Mouse (Mus musculus): ENCODE results near the gene Pfdn6.

GRCm38 (mm10) chr17:33908331-33909076, 31.6 kb downstream of the Pfdn6 start:
- TF ChIP-seq CTCF (IDR thresholded peaks at IDR 0.05; ENCODE audit: insufficient read depth, low read length): no peak
- no peak for TF ChIP-seq POLR2A (IDR thresholded peaks at IDR 0.05; ENCODE audit: borderline replicate concordance, extremely low read depth, low read depth, low read length)
